Mouse (Mus musculus) kidney, adult 18-20 months (tissue): ENCODE measurements around the gene Tardbp.

Experiments used
- DNase-seq: peaks from one replicate; pipeline ENCODE4 v3.0.0; 2021

The Tardbp gene

DNA sequence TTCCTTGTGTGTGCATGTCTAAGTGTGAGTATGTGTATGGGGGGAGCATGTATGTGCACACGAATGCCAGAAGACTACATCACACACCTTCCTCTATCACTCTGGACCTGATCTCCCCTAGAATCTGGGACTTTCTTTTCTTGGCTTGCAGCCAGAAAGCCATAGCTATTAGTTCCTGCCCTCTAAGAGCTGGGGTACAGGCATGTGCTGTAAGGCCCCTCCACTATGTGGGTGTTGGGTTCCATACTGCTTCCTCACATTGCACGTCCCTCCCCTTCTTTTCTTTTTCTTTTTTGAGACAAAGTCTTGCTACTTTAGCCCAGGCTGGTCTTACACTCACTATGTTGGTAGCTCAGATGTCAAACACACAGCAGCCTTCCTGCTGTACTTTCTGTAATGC, 8.5 kb upstream of the Tardbp start:
- no peak for DNase-seq

DNA sequence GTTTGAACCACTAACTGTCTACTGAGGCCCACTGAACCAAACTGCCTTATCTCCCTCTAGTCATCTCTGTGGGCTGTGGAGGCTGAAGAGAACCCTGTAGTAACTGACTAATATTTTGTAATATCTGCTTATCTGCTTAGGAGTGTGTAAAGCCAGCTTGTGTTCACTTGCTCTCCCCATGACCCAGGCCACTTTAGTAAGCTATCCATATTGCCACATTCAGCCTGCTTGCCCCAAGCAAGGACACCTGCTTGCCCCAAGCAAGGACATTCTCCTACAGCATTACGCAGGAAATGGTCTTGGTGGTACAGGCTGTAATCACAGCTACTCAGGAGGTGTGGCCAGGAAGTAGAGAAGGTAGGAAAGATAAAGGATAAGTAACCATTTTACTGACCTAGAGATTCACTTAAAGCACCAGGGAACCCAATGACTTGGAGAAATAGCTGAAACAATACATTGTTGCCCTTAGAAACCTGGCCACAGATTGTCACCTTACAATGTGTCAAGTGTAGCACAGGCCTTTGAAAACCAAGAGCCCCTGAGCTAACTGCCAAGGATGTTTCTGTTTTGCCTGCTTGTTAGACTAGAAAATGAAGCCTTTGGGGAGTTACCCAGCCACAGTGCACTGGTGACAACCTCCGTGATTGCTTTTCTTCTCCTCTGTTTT, 6.7 kb upstream of the Tardbp start:
- DNase-seq: no peak

DNA sequence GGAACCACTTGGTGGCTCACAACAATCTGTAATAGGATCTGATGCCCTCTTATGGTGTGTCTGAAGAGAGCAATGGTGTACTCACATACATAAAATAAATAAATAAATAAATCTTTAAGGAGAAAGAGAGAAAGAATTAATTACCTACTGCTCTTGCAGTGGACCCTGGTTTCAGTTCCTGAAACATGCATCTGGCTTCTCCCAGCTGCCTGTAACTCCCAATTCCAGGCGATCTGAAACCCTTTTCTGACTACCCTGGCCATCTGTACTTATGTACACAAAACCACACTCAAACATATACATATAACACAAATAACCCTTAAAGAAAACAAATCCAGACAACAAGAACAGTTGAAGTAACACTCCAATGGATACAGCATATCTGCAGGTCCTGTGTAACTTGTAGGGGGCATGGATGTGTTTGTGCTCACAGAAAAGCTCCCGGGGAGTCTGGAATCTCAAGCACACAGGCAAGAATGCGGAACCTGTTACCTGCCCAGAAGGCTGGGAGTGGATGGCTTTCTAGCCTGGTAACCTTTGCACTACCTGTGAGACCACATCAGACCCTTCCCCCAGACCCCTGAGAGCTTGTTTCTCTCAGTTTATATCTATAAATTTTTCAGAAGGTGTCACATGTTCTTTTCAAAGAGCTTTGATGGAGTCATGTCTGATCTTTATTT, 5.3 kb upstream of the Tardbp start:
- peak; percentile 40 for DNase-seq

DNA sequence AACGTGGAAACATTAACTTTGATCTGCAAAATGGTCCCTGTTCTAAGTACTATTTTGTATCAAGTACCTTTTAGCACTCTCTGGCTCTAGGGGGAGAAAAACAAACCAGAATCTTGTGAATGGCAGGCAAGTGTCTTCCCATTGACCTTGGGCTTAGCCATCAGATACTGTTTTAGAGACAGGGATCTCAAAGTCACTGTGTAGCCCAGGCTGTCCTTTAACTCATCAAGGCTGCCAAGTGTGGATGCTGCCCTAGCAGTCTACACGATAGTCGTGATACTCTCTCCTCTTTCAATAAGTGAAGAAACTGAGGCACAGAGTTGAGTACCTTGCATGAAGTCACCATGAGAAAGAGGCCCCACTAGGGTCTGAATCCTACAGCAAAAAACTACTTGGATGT, 427 bp upstream of the Tardbp start:
- DNase-seq: no peak

DNA sequence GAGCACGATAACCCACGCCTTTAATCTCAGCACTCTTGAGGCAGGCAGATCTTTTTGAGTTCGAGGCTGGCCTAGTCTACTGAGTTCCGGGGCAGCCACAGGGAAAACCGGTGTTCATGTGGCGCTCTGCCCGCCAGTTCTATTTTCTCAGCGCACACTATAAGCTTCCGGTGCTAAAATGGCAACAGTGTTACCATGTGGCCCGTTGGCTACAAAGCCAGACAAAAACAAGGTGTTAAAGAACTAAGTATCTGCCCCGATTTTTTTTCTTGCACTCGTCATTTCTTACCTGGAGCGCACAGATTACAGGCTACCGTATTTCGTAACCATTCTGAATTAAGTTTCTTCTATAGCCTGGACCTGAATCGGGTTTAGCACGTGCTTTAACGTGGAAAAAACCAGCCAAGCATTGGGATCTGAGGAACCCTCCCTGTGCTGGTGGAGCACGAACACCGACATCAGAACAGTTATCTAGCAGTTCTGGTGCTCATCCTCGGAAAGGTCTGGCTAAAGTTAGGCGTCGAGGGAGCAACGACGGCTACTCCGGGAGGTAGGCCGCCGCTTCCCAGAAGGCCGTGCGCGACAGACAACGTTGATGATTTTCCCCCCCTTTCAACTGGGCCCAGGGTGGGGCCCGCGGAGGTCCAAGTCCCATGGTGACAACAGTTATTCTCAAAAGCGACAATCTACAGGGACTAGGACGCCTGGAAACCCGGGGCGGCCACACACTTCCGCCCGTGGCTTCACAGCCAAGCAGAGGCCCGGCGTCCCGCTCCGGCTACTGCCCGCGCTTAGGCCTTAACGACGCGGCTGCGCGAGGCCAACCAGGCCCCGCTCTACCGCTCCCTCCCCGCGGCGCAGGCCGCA, 830 bp downstream of the Tardbp start:
- peak; percentile 37 for DNase-seq

DNA sequence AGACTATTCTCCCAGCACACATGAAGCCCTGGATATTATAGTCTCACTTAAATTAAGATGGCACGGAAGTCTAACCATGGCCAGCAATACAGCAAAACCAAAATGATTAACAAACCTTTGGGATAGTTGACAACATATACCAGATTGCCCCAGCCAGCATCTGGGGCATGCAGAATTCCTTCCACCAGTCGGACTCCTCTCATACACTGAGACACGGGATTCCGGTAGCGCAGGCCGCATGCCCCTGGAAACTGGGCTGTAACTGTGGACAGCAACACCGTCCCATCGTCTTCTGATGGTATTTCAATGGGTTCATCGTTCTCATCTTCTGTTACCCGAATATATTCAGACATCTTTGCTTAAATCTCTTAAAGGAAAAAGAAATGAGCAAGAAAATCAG, 1.8 kb downstream of the Tardbp start:
- no peak for DNase-seq

DNA sequence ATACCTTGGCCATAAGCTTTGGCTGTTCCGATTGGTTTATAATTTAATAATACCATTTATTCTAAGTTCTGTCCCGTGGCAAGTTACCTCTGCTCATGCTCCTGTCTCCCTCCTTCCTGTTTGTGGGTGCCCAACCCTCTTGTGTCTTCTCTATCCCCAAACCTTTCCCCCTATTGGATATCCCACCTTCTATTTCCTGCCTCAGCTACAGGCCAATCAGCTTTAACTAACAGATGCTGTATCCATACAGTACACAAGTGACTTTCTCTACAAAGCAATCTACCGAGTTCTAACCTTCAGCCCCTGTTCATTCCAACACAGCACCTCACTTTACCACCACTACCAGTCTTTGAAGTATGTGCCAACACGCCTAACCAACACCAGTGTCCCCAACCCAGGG, 3.2 kb downstream of the Tardbp start:
- no peak for DNase-seq

DNA sequence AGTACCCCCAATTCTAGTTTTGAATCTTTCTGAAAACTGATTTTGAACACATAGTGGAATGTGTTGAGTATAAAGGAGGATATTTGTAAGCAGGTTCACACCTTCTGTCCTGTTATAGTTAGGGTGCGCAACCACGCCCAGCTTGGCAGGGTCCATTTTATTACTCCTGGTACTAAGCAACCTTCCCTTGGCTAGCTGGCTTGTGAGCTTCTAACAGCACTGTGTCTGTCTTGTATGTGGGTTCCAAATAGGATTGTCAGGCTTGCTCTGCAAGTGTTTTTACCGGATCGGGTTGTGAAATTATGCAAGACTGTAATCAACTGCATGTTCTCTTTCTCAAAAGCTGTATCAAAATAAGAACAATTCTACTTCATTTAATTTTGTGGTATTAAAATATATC, 4.3 kb downstream of the Tardbp start:
- DNase-seq: no peak

DNA sequence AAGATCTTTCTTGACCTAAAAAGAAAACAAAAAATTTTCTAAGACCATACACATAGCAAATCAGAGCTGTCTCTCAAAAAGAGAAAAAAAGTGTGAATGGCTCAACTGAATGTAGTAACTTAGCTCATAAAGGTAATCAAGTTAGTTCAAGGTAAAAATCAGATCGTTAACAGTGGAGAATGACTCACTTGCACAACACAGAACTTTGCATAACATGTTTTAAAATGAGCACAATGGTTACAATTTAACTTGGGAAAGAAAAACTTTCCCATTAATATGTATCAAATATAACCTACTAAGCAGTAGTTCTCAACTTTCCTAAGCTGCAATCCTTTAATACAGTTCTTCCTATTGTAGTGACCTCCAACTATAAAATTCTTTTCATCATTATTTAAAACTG, 6.1 kb downstream of the Tardbp start:
- no peak for DNase-seq

DNA sequence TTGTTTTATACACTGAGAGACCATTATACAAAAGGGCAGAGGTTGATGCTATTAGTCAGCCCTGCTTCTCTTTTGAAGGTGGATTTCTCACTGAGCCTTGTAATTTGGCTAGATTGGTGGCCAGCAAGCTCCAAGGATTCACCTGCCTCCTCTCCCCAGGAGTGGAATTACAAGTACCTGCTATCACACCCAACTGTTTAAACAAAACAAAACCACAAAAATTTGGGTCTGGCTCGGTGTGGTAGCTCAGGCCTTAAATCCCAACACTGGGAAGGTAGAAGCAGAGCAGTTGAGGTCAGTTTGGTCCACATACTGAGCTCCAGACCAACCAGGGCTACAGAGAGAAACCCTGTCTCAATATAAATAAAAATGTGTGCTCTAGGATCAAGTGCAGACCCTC, 7.0 kb downstream of the Tardbp start:
- no peak for DNase-seq

DNA sequence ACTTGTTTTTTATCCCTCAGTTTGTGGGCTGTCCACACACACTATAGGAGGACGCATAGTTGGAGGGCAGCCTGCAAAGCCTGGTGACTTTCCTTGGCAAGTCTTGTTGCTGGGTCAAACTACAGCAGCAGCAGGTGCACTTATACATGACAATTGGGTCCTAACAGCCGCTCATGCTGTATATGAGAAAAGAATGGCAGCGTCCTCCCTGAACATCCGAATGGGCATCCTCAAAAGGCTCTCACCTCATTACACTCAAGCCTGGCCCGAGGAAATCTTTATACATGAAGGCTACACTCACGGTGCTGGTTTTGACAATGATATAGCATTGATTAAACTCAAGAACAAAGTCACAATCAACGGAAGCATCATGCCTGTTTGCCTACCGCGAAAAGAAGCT, 13.1 kb downstream of the Tardbp start:
- no peak for DNase-seq

DNA sequence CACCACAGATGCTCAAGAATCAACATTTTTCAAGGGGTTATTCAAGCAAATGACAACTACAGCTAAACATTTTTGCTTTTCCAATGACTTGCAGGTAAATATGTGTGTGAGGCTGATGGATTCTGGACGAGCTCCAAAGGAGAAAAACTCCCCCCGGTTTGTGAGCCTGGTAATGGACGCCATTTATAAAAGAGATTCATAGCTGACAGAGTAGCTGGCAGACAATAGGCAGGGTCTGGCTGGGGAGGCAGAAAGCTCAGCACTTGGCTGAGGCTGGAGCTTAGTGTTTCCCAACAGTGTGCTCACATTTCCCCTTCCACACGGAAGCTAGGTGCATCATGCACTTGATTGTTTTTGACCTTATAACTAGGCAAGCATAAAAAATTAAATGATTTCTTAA, 14.3 kb downstream of the Tardbp start:
- DNase-seq: no peak

DNA sequence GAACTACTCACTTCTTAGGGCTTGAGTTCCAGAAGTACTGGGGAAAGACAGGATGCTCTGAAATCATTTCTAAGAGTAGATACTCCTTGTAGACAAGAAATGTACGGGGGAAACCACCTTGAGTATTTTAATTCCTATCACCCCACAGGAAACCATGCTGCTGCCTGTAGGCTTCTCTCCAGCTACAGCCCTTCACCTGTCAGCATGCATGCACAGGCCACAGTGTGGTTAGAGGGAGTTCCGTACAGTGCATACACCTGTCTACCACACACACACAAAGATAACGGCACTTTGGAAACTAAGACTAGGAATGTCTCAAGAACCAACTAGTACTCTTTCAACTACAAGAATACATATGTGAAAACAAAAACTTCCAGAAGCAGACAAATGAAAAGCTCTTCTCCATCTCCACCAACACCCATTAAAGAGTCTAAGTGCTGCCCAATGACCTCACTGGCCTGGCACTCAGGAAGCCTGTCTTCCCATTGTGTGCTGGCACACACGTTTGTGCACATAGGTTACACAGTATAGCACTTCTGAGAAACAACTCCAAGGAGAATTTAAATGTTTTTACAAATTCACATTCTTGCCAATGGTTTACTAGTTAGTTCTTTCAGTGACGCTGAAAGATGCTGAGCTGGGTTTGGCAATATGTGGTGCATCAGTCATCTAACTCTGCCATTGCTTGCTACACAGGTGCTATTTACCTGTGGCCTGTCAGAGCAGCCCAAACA, 16.0 kb downstream of the Tardbp start:
- DNase-seq: no peak

DNA sequence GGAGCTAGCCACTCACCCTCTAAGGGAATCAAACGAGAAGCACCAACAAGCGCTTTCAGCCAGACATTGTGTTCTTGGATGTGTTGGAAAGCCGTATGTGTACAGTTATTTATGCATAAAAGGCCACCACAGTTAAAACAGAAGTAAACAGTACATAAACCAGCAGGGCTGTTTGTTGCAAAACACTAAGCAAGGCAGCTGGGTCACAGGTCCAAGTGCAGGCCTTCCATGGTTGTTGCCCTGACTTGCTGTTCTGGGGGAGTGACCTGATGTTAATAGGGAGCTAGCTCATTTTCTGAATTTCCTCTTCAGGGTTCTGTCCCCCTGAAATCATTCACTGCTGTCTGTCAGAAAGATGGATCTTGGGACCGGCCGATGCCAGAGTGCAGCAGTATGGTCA, 17.0 kb downstream of the Tardbp start:
- no peak for DNase-seq

DNA sequence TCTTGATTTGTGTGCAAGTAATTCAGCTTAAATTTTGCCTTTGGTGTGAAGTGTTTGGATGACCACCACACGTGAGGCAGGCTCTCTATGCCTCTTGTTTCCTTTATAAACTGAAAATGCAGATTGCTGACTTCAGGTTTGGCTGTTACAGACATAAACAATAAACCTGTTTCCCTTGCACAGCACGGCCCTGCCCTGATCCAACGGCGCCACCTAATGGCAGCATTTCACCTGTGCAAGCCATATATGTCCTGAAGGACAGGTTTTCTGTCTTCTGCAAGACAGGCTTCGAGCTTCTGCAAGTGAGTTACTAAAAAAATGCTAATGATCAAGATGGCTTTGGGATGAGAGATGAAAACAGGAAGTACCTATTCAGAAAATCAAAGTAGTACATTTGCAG, 19.1 kb downstream of the Tardbp start:
- peak; percentile 85 for DNase-seq

DNA sequence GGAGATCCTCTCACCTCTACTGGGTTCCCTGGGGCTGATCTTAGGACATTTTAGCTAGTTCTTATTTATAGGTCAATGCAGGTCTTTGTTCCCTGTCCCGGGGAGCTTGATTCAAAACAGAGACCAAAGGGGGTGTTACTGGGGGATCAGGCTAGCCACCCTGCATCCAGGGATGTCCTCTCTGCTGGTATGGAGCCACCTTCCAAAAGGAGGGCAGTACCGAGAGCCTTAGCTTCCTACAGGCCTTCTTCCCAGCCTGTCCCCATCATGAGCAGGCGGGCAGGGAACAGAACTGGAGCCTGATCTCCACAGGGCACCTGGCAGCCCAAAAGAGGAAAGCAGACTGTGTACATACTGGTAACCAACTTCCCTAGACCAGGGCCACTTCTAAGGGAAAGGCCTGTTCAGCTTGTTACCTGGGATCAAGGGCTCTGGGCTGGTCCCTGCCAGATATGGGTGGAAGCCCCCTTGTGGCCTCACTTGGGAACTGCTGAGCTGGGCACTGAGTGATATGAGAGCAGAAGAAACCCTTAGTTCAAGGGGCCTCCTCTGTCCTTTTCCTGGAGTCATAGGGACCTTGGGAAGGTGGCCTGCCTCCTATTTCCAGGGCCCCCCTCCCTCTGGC, 22.2 kb downstream of the Tardbp start:
- peak; percentile 77 for DNase-seq

DNA sequence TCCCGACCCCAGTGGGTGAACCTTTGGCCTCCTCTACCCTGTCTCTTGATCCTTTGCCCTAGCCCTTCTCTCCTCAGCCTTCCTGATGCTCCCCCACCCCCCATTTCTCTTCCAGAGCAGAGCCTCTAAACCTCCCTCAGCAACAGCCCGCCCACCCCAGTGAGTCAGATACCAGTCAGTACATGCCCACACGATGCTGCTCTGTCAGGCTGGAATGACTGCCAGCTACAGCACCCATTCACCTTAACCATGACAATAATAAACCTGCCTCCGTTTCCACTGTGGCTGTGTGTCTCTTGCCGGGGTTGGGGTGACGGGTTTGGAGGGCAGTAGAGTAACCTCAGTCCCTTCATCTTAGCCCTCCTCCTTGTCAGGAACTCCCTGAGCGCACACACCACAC, 22.7 kb downstream of the Tardbp start:
- no peak for DNase-seq

DNA sequence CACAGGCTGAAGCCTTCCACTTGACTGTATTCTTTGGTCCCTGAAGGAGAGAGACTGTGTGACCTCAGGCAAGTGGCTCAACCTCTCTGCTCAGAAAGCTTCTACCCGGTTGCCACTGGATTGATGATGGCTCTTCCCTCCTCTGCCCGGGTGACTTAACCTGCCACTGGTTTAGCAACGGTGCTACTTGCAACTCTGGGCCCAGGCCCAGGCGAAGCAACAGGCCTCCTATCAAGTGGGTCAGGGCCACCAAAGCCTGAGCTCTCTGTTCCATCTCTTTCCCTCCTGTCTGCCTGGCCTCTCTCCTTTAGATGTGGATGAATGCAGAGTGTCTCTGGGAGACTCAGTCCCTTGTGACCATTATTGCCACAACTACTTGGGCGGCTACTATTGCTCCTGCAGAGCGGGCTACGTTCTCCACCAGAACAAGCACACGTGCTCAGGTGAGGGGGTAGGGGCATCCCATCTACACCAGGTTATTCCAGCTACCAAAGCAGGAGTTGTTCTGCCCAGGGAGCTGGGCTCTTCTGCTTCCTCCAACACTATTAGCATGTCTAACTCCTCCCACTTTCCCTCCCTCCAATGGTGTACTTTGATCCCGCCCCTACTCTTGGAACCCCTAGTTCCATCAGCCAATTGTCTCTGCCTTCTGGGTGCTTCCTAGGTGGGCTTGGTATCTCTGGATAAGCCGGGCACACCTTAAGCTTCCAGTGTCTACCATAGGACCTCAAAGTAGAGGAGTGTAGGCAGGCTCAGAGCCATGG, 23.3 kb downstream of the Tardbp start:
- DNase-seq: no peak

DNA sequence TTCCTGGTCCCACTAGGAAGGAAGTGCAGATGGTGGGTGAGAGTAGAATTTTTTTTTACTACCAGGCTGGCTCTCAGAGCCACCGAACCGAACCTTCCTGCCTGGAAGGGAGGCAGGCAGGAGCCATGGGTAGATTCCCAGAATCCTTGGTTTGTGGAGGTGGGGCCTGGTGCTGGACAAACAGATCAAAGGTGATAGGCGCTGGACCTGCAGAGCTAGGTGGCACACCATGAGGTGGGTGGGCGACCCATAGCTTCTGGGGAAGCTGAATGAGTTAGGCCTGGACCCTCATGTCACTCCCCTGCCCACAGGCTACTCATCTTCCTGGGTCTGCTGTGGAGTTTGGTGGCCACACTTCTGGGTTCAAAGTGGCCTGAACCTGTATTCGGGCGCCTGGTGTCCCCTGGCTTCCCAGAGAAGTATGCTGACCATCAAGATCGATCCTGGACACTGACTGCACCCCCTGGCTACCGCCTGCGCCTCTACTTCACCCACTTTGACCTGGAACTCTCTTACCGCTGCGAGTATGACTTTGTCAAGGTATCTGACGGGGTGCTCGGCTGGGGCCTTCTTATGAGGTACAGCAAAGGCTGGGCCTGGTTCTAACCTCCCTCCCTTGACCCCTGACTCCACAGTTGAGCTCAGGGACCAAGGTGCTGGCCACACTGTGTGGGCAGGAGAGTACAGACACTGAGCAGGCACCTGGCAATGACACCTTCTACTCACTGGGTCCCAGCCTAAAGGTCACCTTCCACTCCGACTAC, 24.3 kb downstream of the Tardbp start, which contains the start of gene Masp2:
Gene Masp2, plus strand, starts transcription at position 198 of the 764 bp plus-strand sequence.
- no peak for DNase-seq

DNA sequence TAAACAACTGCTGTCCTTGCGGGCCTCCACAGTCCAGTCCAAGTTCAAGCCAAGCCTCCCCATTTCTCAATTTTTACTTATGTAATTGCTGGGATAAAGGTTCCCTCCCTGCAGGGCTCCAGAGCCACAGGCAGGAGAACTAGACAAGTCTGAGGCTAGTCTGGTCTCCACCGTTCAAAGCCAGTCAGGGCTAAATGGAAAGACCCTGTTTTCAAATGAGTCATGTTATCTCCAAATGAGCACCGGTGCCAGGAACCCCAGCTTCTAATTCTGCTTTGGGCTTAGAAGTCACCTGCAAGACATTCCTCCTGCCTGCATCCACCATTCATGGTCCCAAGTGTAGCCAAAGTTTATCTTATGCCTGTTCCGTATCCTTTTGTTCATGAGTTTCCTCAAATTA, 24.9 kb downstream of the Tardbp start:
- DNase-seq: no peak

DNA sequence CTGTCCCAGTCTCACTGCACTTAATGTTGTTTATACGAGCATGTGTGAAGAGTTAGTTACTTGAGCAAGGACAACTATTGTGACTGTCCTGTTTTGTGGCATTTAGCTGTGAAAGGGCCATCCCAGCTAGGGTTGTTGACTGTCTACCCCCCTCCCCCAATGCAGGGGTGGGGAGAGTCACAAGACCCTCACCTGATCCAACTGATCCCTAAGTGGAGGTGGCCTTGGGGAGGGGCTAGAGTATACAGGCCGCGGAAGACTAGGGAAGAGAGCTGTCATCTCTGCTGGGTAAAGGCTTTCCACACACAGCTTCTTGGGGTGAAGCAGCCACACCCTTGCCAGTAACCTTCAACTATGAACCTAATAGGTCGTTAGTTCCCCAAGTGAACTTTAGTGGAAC, 26.5 kb downstream of the Tardbp start:
- no peak for DNase-seq
